20 mouse cellular contexts compared by ENCODE assay signal in genomic region chr16:79394425-79394824, GRCm38 (mm10).
"Had no signal": no experiment of that assay in that cellular context is flagged by ENCODE, and none has a peak within 500 bp of the region (broad histone marks: within the 10 kb centered on the region; RNA-seq: fewer than 3 reads in every experiment).

No protein-coding gene starts in this region.

- H3K4me3 ChIP-seq: limb, embryonic 12.5 days; limb, embryonic 15.5 days; stomach, embryonic 15.5 days had no signal

- ATAC-seq: intestine, embryonic 16.5 days; liver, postnatal 0 days; lung, postnatal 0 days had no signal

- H3K27ac ChIP-seq: limb, embryonic 12.5 days; limb, embryonic 15.5 days; liver, embryonic 14.5 days; macrophage; stomach, embryonic 15.5 days had no signal

- H3K36me3 ChIP-seq: limb, embryonic 12.5 days; limb, embryonic 15.5 days; stomach, embryonic 15.5 days had no signal

- H3K27me3 ChIP-seq: limb, embryonic 12.5 days; limb, embryonic 15.5 days; stomach, embryonic 15.5 days had no signal

- H3K4me2 ChIP-seq: limb, embryonic 12.5 days; limb, embryonic 15.5 days; liver, embryonic 11.5 days; lung, embryonic 14.5 days; stomach, embryonic 15.5 days had no signal

- H3K4me1 ChIP-seq: limb, embryonic 12.5 days; limb, embryonic 15.5 days; stomach, embryonic 15.5 days had no signal

- H3K9me3 ChIP-seq: limb, embryonic 12.5 days; limb, embryonic 15.5 days; stomach, embryonic 15.5 days had no signal

- H3K9ac ChIP-seq: limb, embryonic 12.5 days; limb, embryonic 15.5 days; liver, embryonic 14.5 days; liver, postnatal 0 days; lung, embryonic 14.5 days; stomach, embryonic 15.5 days had no signal

- DNase-seq: kidney, adult 18-20 months; kidney, adult 9 months; kidney, postnatal 14 days; kidney, postnatal 4 days; left cerebral cortex, postnatal 4 days; liver, postnatal 0 days; lung, embryonic 14.5 days; right cerebral cortex, adult 18-20 months; right cerebral cortex, postnatal 14 days; right cerebral cortex, postnatal 4 days; thymus, adult 18-20 months; thymus, postnatal 4 days had no signal
